Mouse (Mus musculus) right cerebral cortex, postnatal 14 days (tissue): Measurements from ENCODE around the gene Cdr2.
A peak's percentile ranks its signal among the peaks of the same experiment; 100 is the strongest.
"Not testable (repeated sequence)": the region's sequence is repeated elsewhere in the genome, so short reads cannot be mapped to it uniquely, and the experiment has no call there.

ENCODE experiments used
- DNase-seq: peaks from one replicate; pipeline ENCODE4 v3.0.0; 2022

The Cdr2 gene

DNA sequence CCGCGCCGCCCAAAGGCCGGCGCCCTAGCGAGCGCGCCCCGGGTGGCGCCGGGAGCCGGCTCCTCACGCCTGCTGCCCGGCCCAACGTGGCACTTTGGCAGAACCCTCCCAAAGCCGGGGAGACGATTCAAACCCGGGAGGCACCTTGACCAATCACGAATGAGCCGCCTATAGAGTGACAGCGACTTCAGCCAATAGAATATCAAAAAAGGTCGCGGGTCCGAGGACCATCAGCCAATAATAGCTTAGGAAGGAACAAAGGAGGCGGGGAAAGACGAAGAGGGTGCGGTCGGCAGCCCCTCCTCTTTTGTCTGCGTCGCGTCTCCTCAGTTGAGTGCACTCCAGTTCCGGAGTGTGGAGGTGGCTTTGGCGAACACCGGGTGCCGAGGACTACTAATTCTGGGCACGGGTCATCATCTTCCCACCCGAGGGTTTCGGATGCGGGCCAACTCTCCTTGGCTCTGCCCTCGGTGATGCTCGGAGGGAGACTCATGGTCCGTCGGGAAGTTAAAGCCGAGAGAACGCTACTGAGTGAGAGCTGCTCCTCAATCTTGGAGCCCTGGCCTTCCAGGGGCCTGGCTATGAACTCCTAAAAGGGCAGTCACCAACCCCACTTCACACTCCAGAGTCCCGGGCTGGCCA, at the start of gene Cdr2, which contains the start of gene Mfsd13b:
Cdr2 (minus strand) TSS at position 113 of the 642 bp plus-strand sequence.
Mfsd13b (plus strand) TSS at position 310 of the 642 bp plus-strand sequence.
- DNase-seq, result peak; percentile 79

DNA sequence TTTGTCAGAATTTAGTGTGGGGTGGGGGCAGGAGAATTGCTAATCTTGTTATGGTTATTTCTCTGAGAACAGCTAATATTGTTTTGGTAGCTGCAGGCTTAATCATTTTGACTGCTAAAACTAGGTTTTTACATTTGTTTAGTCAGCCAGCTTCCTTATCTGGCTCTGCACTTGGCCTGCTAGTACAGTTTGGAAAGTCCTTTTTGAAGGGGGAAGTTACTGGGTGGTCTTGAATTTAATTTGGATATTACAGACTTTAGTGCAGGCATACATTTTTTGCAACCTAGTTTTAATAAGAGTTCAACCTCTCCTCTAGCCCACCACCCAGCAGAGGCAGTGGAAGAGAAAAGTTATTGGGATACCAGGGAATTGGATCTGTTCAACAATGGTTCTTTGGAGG, 47.8 kb upstream of the Cdr2 start:
- DNase-seq, result not testable (repeated sequence)

DNA sequence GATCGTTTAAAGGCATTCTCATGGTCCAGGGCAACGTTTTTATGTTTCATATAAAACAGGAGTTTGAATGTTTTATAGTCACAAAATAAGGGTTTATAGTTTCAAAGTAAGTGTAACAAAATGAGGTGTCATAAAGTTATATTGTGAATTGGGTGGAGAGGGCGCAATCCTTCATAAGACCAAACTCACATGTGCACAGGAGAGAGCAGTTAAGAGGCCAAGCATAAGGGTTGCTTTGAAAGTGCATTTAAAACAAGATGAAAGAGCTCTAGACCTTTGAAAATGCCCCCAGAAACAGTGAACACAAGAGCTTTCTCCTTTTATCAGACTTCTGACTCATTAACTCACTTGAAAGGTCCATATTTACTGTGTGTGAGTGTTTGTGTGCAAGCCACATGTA, 44.2 kb upstream of the Cdr2 start:
- no peak for DNase-seq

DNA sequence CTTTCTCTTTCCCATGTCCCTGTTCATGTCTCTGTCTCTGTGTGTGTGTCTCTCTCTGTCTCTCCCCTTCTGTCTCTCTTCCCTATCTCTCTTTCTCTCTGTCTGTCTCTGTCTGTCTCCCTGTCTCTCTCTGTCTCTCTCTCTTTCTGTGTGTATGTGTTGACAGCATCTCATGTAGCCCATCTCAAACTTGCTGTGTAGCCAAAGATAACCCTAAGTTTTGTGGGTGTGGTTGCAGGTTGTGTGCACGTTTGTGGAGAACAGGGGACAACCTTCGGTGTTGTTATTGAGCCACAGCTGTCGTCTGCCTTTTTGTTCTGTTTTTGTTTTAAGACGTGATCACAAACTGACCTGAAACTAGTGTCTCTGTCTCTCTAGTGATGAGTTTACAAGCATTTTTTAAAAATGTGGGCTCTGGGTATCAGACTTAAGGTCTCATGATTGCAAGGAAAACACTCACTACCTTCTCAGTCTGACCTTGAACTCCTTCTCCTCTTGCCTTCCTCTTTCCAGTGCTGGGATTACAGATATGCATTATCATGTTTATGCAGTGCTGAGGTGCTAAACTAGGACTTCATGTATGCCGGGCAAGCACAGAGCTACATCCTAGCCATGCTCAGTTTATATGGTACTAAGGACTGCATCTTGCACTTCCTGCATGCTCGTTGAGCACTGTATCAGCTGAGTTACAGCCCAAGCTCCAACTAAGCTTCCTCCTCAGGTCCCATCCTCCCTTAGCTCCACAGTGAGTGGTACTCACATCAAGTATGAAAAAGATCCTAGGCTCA, 43.3 kb upstream of the Cdr2 start:
- DNase-seq, result no peak

DNA sequence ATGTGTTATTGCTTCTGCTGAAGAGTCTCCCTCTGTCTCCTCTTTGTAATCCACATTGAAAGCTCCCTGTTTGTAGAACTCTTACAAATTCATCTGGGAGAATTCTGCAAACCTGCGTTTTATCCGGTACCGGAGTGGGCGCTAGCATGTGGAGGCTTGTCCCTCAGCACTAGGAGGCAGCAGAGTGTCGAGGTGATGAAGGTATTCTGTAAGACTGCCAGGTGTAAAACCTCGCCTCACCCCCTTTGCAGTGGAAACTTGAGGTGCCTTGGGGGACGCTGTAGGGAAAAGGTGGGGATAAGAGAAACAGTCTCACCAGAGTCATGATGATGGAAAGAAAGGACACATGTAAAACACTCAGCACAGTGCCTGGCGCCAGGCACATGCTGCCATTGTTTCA, 38.2 kb upstream of the Cdr2 start:
- peak; percentile 7 for DNase-seq

DNA sequence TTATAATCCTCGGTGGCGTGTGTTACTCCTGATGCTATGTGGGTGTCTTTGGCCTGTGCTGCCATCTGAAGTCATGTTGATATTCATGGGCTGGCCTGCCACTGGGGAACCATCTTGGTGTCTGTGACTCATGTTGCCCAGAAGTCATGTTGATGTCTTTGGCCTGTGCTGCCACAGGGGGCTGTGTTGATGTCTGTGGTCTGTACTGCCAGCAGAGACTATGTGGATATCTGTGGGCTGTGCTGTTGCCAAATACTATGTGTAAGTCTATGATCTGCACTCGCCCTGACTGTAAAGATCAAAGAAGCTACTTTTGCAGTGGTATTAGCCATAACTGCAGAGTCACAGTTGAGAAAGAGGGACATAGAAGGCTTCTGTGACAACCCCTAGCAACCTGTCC, 36.7 kb upstream of the Cdr2 start:
- DNase-seq, result no peak

DNA sequence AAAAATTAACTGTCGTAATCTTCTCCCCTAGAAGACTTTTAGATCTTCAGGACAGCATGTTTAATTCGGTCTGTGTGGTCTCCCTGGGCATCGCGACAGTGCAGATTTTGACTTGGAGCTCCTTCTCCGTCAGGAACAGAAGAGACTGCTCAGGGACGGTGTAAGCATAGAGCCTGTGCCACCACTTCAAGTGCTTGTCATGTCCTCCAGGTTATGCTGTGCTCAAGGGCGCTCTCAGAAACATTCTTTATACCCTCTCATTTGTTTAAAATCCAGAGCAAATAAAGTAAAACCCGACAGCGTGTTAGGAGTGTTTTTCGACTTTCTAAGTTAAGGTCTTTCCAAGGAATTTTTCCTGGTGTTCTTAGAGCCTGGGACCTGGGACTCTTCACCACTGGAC, 32.4 kb upstream of the Cdr2 start:
- DNase-seq, result no peak

DNA sequence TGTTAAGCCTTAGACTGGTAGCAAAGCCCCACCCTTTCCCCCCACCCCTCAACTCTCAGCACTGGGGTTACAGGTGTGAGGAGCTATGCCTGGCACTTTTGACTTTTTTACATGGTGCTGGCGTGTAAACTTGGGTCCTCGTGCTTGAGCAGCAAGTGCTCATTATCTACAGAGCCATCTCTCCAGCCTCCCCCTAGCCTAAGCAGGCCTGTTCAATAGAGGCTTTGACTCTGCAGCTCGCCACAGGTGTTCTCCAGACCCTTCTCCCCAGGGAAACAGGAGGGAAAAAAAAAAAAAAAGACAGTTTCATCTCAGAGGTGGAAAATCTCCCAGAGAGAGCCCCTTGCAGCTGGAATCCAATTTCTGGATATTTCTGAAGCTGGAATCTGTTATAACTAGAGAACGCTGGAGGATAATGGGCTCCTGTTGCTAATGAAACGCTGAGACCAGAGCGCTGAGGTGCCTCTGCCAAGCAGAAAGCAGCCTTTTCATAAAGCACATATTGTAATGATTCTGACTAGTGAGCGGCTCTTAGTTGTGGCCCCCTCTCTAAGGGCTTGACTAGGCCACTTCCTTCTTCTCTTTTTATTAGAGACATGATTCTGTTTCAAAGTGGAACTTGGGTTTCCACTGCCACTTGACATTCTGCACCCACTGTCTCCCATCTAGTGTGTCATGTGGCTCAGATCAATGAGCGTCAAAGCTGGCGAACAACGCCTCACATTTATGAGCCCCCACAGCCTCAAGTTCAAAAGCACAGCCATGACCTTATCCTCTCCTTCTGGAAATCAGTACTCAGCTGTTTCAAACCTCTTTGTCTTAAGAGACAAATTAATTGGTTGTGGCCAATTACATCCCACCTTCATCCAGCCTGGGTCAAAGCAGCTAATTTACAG, 29.9 kb upstream of the Cdr2 start:
- DNase-seq, result no peak

DNA sequence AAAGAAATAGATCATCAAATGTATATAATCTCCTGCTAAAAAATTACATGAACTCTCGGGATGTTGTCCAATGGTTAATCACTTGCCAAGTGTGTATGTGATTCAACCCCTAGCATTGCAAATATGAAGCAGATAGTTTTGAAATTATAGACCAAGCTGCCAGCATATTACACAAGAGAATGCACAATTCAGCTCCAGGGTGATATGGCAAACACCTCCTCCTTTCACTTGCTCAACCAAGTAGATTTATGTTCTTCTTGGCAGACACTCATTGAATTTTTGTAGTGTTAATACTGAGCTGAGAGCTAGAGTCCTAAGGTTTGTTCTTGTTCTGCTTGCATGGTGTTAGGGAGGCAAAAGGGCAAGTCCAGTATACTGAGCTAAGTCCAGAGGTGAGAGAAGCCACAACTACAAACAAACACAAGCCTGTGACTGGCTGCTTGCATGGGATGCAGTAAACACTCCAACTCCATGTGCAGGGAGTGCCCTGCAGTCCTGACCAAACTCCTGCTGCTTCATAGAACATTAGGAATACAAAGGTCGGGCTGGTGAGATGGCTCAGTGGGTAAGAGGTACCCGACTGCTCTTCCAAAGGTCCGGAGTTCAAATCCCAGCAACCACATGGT, 21.8 kb upstream of the Cdr2 start:
- no peak for DNase-seq

DNA sequence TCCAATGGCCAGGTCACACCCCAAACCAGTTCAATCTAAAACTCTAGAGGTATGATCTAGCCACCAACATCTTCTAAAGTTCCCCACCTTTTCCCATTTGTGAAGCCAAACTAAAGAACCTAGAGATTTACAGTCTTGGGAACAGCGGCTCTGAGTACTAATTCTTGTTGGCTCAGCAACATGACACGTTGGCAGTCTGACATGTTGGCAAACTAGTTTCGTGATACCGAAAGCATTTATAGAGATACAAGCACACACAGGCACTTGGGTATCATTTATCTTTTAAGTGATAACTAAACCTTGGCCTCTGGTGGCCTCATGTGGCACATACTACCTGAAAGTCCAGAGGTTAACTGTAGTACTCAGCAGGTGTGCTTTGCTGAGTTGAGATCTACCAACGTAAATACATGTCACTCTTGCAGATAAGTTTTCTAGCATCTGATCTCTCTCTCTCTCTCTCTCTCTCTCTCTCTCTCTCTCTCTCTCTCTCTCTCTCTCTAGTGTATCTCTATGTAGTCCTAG, 20.4 kb upstream of the Cdr2 start:
- DNase-seq, result no peak

DNA sequence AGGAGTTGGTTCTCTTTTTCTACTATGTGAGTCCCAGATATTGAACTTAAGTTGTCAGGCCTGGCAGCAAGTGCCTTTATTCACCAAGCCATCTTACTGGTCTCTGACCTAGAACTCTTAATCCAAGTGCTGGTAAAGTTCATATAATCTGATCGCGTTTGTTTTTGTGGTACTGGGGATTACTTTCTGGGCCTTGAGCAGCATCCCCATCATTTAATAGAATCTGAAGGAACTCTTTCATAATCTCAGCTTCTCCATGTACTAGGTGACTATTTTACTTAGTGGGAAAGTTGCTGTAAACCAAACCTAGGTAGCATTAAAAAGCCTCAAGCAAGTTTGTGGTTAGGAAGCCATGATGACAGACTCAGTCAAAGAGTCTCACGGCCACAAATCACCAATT, 19.8 kb upstream of the Cdr2 start:
- DNase-seq, result no peak

DNA sequence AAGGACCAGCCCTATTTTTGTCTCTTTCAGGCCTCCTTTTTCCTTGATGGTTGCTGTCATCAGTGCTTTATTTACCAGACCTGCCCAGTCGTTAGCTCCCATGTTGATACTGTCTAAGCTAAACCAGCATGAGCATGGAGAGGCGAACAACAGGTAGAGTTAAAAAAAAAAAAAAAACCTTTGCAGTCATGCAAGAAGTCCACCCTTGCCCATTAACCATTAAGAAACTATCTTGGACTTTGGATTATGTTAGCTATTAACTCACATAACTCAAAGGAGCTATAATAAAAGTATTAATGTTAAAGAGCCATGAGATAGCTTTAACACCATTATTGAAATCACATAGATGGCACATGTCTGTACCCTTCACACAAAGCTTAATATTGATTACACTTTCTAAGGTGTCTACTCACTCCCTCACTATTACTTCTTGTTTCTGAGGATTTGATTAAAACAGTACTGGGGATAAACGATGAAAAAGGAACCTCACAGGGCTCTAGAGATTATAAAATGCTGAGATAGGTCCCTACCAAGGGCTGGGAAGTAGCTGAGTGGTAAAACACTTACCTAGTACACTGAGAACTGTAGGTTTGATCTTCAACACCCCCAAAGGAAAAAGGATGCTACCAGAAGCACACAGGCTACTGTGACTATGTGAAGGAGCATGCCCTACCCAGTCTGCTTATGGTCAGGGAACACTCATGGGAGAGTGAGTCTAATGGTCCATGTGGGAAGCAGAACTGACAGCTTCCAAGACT, 18.1 kb upstream of the Cdr2 start:
- DNase-seq, result no peak

DNA sequence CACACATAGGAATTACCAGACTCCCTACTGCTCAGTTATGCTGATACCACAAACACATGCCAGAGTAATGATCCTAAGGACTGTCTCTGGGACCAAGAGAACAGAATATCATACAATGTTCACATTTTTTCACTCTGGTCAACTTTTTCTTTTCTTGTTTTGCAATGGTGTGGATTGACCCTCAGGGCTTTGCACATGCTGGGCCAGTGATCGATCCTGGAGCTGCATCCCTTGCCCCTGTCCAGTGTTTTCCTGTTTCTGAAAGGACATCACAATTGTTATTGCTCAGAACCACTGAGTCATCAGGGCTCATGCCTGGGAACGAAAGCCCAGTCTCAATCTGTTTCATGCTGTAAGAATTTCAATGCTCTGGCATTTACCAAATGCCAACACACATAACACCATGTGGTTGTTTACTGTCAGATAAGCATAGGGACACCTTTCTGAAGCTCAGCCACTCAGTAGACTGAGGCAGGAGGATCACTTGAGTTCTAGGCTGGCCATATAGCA, 17.0 kb upstream of the Cdr2 start:
- no peak for DNase-seq

DNA sequence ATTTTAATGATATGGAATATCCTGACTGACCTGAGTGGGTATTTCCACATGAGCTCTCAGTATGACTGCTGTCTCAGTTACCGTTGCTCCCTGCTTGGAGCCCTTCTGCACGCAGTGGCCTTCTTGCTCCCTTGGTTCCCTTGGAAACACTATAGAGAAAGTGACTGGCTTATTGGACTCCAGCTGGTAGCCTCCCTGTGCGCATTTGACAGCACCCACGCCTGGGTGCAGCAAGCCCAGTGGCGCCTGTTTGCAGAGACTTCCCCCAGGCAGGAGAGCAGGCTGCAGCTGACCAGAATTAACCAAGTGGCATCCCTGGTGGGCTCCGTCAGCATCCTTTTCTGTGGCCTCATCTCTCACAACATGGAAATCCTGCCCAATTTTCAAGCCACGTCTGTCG, 9.1 kb upstream of the Cdr2 start:
- no peak for DNase-seq

DNA sequence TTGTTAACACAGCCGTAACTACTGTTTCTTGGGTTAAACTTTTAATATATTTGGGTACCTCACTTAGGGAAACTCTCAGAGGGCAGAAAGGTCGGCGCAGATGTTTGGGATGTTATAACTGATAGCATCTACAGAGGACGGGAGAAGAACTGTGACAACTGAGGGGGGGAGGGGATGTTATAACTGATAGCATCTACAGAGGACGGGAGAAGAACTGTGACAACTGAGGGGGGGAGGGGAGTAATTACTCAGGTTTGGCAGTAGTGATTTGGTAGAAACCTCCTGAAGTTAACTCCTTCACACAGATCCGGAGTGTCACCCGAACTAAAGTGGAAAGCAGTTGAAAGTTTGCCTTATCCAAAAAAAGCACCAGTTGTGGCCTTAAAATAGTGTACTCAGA, 856 bp upstream of the Cdr2 start:
- no peak for DNase-seq

DNA sequence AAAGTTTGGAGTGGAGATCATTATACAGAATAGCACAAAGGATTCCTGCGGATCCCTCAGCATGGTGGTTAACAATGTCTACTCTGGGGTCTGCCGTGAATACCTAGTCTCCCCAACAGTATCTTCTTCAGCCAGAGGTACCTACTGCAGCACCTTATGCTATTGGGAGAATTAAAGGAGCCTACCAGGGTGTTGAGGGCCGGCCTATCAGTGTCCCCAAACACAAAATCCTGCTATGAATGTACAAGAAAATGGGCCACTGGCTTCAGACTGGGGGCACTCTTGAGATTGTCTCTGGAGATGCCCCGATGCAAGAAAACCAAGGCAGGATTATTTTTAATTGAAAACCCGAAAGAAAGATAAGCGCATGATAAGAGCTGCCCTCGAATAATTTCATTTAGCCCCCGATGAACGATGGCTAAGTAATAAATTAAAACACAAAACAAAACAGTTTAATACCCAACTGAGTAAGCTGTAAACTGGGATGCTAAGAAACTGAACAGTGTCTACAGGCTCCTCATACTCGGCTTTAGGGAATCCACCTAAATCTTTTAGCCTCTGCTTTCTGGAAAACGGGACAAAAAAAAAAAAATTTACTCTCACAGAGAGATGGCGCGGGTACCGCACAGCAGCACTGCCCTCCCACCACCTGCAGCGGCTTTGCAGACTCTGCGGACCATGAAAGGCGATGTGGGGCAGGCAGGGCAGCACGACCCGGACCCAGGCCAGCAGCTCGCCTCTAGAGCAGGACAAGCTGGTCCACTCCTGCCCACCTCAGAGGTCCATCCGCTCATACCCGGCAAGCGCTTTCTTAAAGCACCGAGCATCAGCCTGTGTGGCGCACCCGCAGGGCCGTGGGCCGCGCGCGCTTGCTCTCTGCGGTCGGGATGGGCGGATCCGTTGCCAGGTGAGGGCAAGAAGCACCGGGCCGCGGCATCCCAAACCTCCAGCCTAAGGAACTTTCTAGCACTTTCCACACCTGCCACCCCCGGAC, 884 bp downstream of the Cdr2 start:
- DNase-seq, result peak; percentile 28

DNA sequence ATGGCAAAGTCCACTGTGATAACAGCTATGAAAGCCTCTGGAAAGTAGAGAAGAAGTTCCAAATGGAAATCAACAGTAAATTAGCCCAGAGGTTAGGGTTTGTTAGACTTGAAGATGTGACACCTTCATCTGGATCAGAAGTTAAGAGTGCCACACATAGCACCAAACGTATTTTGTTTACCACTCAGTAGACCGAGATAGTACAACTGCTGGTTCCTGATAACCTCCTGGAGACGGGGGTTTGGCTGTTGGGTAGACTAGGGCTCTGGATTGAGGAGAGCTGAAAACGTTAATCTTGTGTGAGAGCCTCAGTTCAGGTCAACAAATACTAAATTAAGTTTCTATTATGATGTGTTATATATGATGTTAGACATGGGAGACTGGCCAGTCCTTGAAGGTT, 2.1 kb downstream of the Cdr2 start:
- no peak for DNase-seq

DNA sequence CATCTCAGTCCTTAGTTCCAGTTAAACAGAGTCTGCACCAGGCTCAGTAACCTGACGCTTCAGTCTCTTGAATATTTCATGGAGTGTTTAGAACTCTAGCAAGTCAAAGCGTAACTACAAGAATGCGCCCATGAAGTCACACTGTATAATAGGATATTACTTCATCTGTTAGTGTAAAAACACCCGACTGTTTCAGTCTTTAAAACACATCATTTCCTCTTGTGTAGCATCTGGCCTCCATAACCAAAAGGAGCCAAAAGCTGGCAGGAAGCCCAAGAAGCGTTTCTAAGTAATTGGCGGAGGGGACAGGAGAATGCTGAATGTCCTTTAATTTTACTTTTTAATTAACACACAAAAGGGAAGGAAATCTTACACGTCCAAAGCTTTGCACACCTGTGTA, 5.0 kb downstream of the Cdr2 start:
- DNase-seq, result peak; percentile 28

DNA sequence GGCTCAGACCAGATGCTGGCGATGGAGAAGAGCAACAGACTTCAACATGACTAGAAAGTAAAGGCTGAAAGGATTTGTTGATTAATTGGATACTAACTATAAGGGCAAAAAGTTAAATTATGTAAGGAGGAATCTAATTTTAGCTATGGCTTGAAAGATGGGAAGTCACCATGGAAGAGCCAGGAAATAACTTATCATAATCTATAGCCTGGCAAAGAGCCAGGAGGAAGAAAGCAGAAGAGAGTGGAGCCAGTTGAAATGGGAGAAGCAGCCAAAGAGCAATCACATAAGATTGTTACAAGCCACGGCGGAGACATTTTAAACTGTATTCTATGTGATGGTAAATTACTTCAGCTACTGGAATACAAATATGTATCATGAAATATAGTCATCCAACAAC, 8.1 kb downstream of the Cdr2 start:
- no peak for DNase-seq

DNA sequence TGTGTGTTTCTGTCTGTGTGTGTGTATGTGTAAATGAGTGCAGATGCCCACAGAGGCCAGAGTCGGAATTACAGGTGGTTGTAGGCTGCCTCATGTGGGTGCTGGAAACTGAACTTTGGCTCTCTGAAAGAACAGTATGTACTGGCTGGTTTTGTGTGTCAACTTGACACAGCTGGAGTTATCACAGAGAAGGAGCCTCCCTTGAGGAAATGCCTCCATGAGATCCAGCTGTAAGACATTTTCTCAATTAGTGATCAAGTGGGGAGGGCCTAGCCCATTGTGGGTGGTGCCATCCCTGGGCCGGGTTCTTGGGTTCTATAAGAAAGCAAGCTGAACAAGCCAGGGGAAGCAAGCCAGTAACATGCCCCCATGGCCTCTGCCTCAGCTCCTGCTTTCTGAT, 9.6 kb downstream of the Cdr2 start:
- not testable (repeated sequence) for DNase-seq

DNA sequence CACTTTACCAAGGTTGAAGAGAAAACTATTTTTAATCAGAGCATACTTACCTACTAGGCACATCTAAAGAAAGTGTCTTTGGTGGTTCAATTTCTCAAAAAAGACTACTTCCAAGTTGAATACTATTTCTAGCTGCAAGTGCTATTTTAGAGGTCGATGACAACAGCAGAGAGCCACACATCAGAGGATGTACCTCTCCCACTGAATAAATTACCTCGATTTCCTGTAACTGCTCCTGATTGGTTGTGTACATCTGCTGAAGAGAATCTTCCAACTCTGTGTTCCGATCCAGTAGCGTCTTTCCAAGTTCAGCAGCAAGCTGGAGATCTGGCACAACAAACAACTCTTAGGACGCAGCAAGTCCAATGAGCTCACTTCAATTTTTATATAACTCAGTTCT, 12.0 kb downstream of the Cdr2 start:
- no peak for DNase-seq
